Mouse (Mus musculus) heart, embryonic 11.5 days (tissue): ENCODE measurements around the gene Inka1. TPM values are rescaled to one million over a fixed set of nuclear protein-coding genes. Genes with fewer than 3 reads are reported as not detected.
A peak's percentile ranks its signal among the peaks of the same experiment; 100 is the strongest.

Experiments used
- ATAC-seq: fragments of 200-750 bp; cut with Nextera tagmentation; replicated peaks from 2 replicates; pipeline ENCODE4 v1.8.0; 2017; ENCODE audit warnings: moderate library complexity; ENCODE audit not compliant: insufficient number of reproducible peaks, low FRiP score, low TSS enrichment
- H3K27ac ChIP-seq: fragments of 300-500 bp; sonication (generic); 2 replicates; pipeline ENCODE4 v1.5.1; 2014; ENCODE audit warnings: mild to moderate bottlenecking, low read depth, low read length
- H3K27me3 ChIP-seq: fragments of 300-500 bp; sonication (generic); 2 replicates; pipeline ENCODE4 v1.6.1; 2014; ENCODE audit warnings: mild to moderate bottlenecking, low read length, mixed read lengths; ENCODE audit not compliant: control insufficient read depth, insufficient read depth
- H3K36me3 ChIP-seq: fragments of 300-500 bp; sonication (generic); 2 replicates; pipeline ENCODE4 v1.6.1; 2014; ENCODE audit warnings: mild to moderate bottlenecking, low read length, moderate library complexity, mixed read lengths; ENCODE audit not compliant: control insufficient read depth, insufficient read depth
- H3K4me1 ChIP-seq: fragments of 300-500 bp; sonication (generic); 2 replicates; pipeline ENCODE4 v1.6.1; 2014; ENCODE audit warnings: low read length; ENCODE audit not compliant: control insufficient read depth, insufficient read depth
- H3K4me2 ChIP-seq: fragments of 300-500 bp; sonication (generic); 2 replicates; pipeline ENCODE4 v1.6.1; 2014; ENCODE audit warnings: mild to moderate bottlenecking, moderate library complexity
- H3K4me3 ChIP-seq: fragments of 300-500 bp; sonication (generic); 2 replicates; pipeline ENCODE4 v1.5.1; 2014; ENCODE audit warnings: low read depth, low read length
- H3K9ac ChIP-seq: fragments of 300-500 bp; sonication (generic); 2 replicates; pipeline ENCODE4 v1.6.1; 2014; ENCODE audit warnings: mild to moderate bottlenecking, low read depth, low read length, moderate library complexity
- H3K9me3 ChIP-seq: fragments of 300-500 bp; sonication (generic); replicated peaks from 2 replicates; pipeline ENCODE4 v1.6.1; 2016; ENCODE audit warnings: low read length; ENCODE audit not compliant: control insufficient read depth
- WGBS: fragments of 180-500 bp; shearing (Covaris S2); extraction: QIAGEN DNeasy Blood & Tissue Kit; methylation state at CpG from one replicate; pipeline ENCODE4 v1.1.7; 2014; ENCODE audit not compliant: insufficient replicate concordance; 5-methylcytosine and 5-hydroxymethylcytosine counted together
- polyA plus RNA-seq: library from polyadenylated mRNA; unstranded; fragments of >200 nt; fragmentation: Nextera tagmentation; extraction: Ambion mirVana; gene quantifications from 2 replicates; pipeline ENCODE4 v1.2.1, GENCODE M21; 2014

Inka1 gene
- polyA plus RNA-seq, 1 experiment from 2014 or later: 66.6 TPM

- H3K27me3 ChIP-seq: no peaks in the 10 kb centered on the region
- peaks cover 9% of the 10 kb centered on the region for H3K36me3 ChIP-seq
- H3K9me3 ChIP-seq: no peaks in the 10 kb centered on the region
- 83% methylated on average over 6 of the region's 6 CpGs for WGBS
- no peak overlapping the region for H3K27ac ChIP-seq
- H3K4me3 ChIP-seq: no peak overlapping the region
- H3K4me1 ChIP-seq: peaks cover 21% of the 10 kb centered on the region
- ATAC-seq: no peak
- H3K4me2 ChIP-seq: no peak overlapping the region
- H3K9ac ChIP-seq: no peak overlapping the region
Observed at GRCm38 (mm10) chr9:107967437-107967836, 18.2 kb downstream of the Inka1 start.

GRCm38 (mm10) chr9:107966676-107967075 lies 19.0 kb downstream of the Inka1 start:
- H3K4me1 ChIP-seq: peaks cover 15% of the 10 kb centered on the region
- ATAC-seq: no peak
- H3K4me2 ChIP-seq: no peak overlapping the region
- H3K4me3 ChIP-seq: no peak overlapping the region
- H3K36me3 ChIP-seq: peaks cover 13% of the 10 kb centered on the region
- H3K9ac ChIP-seq: no peak overlapping the region
- WGBS: 84% methylated on average over 10 of the region's 10 CpGs
- no peaks in the 10 kb centered on the region for H3K27me3 ChIP-seq
- no peak overlapping the region for H3K27ac ChIP-seq
- H3K9me3 ChIP-seq: no peaks in the 10 kb centered on the region

- WGBS: 87% methylated on average over 9 of the region's 9 CpGs
- Histone ChIP-seq H3K4me2 (no peak overlapping the region), H3K27me3 (no peaks in the 10 kb centered on the region), H3K36me3 (peaks cover 19% of the 10 kb centered on the region), H3K9ac (no peak overlapping the region), H3K4me1 (peaks cover 8% of the 10 kb centered on the region; the same call in 1 of the 2 replicates), H3K4me3 (no peak overlapping the region), H3K27ac (peak overlapping the region; percentile 62; the same call in 1 of the 2 replicates), H3K9me3 (no peaks in the 10 kb centered on the region)
- no peak for ATAC-seq
Observed at GRCm38 (mm10) chr9:107964681-107965080, 21.0 kb downstream of the Inka1 start.

GRCm38 (mm10) chr9:107963700-107964099 lies 22.0 kb downstream of the Inka1 start:
- WGBS: 19% methylated on average over 5 of the region's 5 CpGs
- Histone ChIP-seq H3K9me3 (no peaks in the 10 kb centered on the region), H3K27ac (peak overlapping the region; percentile 62; the same call in 1 of the 2 replicates), H3K4me3 (no peak overlapping the region), H3K4me1 (peaks cover 8% of the 10 kb centered on the region; the same call in 1 of the 2 replicates), H3K9ac (0 out of 2 replicates have a peak overlapping the region, but pooled peaks have one; percentile 28), H3K4me2 (no peak overlapping the region), H3K36me3 (peaks cover 22% of the 10 kb centered on the region), H3K27me3 (no peaks in the 10 kb centered on the region)
- ATAC-seq: peak; percentile 64

- Histone ChIP-seq H3K4me3 (no peak overlapping the region), H3K4me2 (no peak overlapping the region), H3K9ac (no peak overlapping the region), H3K9me3 (no peaks in the 10 kb centered on the region), H3K27me3 (no peaks in the 10 kb centered on the region), H3K36me3 (peaks cover 21% of the 10 kb centered on the region; the same call in 1 of the 2 replicates), H3K27ac (no peak overlapping the region), H3K4me1 (peaks cover 8% of the 10 kb centered on the region; the same call in 1 of the 2 replicates)
- 89% methylated on average over 9 of the region's 9 CpGs for WGBS
- ATAC-seq: no peak
Observed at GRCm38 (mm10) chr9:107962916-107963315, 22.8 kb downstream of the Inka1 start.

GRCm38 (mm10) chr9:107961881-107962280 lies 23.8 kb downstream of the Inka1 start:
- peaks cover 26% of the 10 kb centered on the region; the same call in 1 of the 2 replicates for H3K36me3 ChIP-seq
- 60% methylated on average over 5 of the region's 5 CpGs for WGBS
- no peak for ATAC-seq
- H3K9ac ChIP-seq: no peak overlapping the region
- no peaks in the 10 kb centered on the region for H3K27me3 ChIP-seq
- H3K27ac ChIP-seq: no peak overlapping the region
- no peak overlapping the region for H3K4me2 ChIP-seq
- H3K4me1 ChIP-seq: peaks cover 8% of the 10 kb centered on the region; the same call in 1 of the 2 replicates
- H3K4me3 ChIP-seq: no peak overlapping the region
- no peaks in the 10 kb centered on the region for H3K9me3 ChIP-seq

GRCm38 (mm10) chr9:107961351-107961762 lies 24.3 kb downstream of the Inka1 start:
- WGBS: 88% methylated on average over 10 of the region's 10 CpGs
- ATAC-seq: no peak
- H3K9ac ChIP-seq: no peak overlapping the region
- no peaks in the 10 kb centered on the region for H3K27me3 ChIP-seq
- no peaks in the 10 kb centered on the region for H3K9me3 ChIP-seq
- H3K4me1 ChIP-seq: peaks cover 8% of the 10 kb centered on the region; the same call in 1 of the 2 replicates
- H3K36me3 ChIP-seq: peaks cover 26% of the 10 kb centered on the region; the same call in 1 of the 2 replicates
- no peak overlapping the region for H3K4me3 ChIP-seq
- no peak overlapping the region for H3K27ac ChIP-seq
- no peak overlapping the region for H3K4me2 ChIP-seq

GRCm38 (mm10) chr9:107960928-107961327 lies 24.8 kb downstream of the Inka1 start:
- Histone ChIP-seq H3K9me3 (no peaks in the 10 kb centered on the region), H3K27me3 (no peaks in the 10 kb centered on the region), H3K4me2 (no peak overlapping the region), H3K4me1 (peaks cover 9% of the 10 kb centered on the region; the same call in 1 of the 2 replicates), H3K36me3 (peaks cover 26% of the 10 kb centered on the region; the same call in 1 of the 2 replicates), H3K27ac (no peak overlapping the region), H3K4me3 (no peak overlapping the region), H3K9ac (no peak overlapping the region)
- no peak for ATAC-seq
- WGBS: 79% methylated on average over 4 of the region's 4 CpGs

- Histone ChIP-seq H3K4me1 (peaks cover 13% of the 10 kb centered on the region; the same call in 1 of the 2 replicates), H3K36me3 (peaks cover 26% of the 10 kb centered on the region; the same call in 1 of the 2 replicates), H3K27me3 (no peaks in the 10 kb centered on the region), H3K4me3 (no peak overlapping the region), H3K9me3 (no peaks in the 10 kb centered on the region), H3K27ac (no peak overlapping the region), H3K9ac (no peak overlapping the region), H3K4me2 (no peak overlapping the region)
- ATAC-seq: no peak
- WGBS: 62% methylated on average over 6 of the region's 6 CpGs
Observed at GRCm38 (mm10) chr9:107959896-107960295, 25.8 kb downstream of the Inka1 start.
